Mouse (Mus musculus) hematopoietic stem cell, adult 5-6 weeks (primary cell): Measurements from ENCODE around the gene Limch1. TPM values are rescaled to one million over a fixed set of nuclear protein-coding genes. Genes with fewer than 3 reads are reported as not detected.

Experiments
- total RNA-seq: library from RNA; stranded (forward); fragments of 172-1452, 232-1000 nt; gene quantifications from 2 replicates; pipeline ENCODE4 v1.2.3, GENCODE M21; 2017

Limch1 gene
- total RNA-seq, 1 experiment from 2014 or later = 0.30 TPM

Other genes with a start within 250 kb of the Limch1 start
- gene Apbb2, start 127.0 kb upstream of the Limch1 start, total RNA-seq = 4.6 and 5.2 TPM in 2 replicates
- 4.0 and 18.4 TPM in 2 replicates for gene Uchl1, start 69.7 kb upstream of the Limch1 start, total RNA-seq